Mouse (Mus musculus) embryonic facial prominence, embryonic 15.5 days (tissue): Measurements from ENCODE around the gene Ank2. TPM values are rescaled to one million over a fixed set of nuclear protein-coding genes. Genes with fewer than 3 reads are reported as not detected.

ENCODE experiments used
- ATAC-seq: fragments of 200-750 bp; cut with Nextera tagmentation; 2 replicates; pipeline ENCODE4 v1.8.0; 2017; ENCODE audit warnings: low read depth, moderate TSS enrichment; ENCODE audit not compliant: insufficient number of reproducible peaks, low FRiP score, low TSS enrichment
- H3K27ac ChIP-seq: fragments of 300-500 bp; sonication (generic); replicated peaks from 2 replicates; pipeline ENCODE4 v1.5.1; 2015; ENCODE audit warnings: mild to moderate bottlenecking, inconsistent platforms
- H3K27me3 ChIP-seq: fragments of 300-500 bp; sonication (generic); 2 replicates; pipeline ENCODE4 v1.6.1; 2015; ENCODE audit warnings: inconsistent platforms
- H3K36me3 ChIP-seq: fragments of 300-500 bp; sonication (generic); 2 replicates; pipeline ENCODE4 v1.6.1; 2015; ENCODE audit warnings: mild to moderate bottlenecking, inconsistent platforms
- H3K4me1 ChIP-seq: fragments of 300-500 bp; sonication (generic); 2 replicates; pipeline ENCODE4 v1.6.1; 2015; ENCODE audit warnings: inconsistent platforms
- H3K4me2 ChIP-seq: fragments of 300-500 bp; sonication (generic); replicated peaks from 2 replicates; pipeline ENCODE4 v1.6.1; 2015; ENCODE audit warnings: mild to moderate bottlenecking, inconsistent platforms
- H3K4me3 ChIP-seq: fragments of 300-500 bp; sonication (generic); replicated peaks from 2 replicates; pipeline ENCODE4 v1.5.1; 2015; ENCODE audit warnings: mild to moderate bottlenecking, inconsistent platforms
- H3K9ac ChIP-seq: fragments of 300-500 bp; sonication (generic); 2 replicates; pipeline ENCODE4 v1.6.1; 2015; ENCODE audit warnings: inconsistent platforms
- H3K9me3 ChIP-seq: fragments of 300-500 bp; sonication (generic); replicated peaks from 2 replicates; pipeline ENCODE4 v1.6.1; 2016; ENCODE audit warnings: inconsistent platforms
- WGBS: fragments of 180-500 bp; shearing (Covaris S2); methylation state at CpG from one replicate; pipeline ENCODE4 v1.1.7; 2015; 5-methylcytosine and 5-hydroxymethylcytosine counted together
- polyA plus RNA-seq: library from polyadenylated mRNA; unstranded; fragments of >200 nt; fragmentation: Nextera tagmentation; extraction: Ambion mirVana; gene quantifications from 2 replicates; pipeline ENCODE4 v1.2.1, GENCODE M21; 2015

Ank2 gene
- polyA plus RNA-seq, 1 experiment from 2014 or later, result 32.4 TPM

DNA sequence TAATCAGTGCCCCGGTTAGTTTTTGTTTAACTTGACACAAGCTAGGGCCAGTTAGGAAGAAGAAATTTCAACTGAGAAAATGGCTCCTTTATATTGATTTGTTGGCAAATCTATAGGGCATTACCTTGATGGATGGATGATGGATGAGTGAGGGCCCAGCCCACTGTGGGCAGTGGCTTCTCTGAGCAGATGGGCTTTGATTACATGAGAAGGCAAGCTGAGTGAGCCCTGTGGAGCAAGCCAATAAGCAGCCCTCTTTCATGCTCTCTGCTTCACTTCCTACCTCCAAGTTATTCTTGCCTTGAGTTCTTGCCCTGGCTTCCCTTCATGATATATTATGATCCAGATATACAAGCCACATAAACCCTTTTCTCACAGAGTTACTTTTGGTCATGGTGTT lies 401.4 kb downstream of the Ank2 start:
- H3K27ac ChIP-seq, result no peak overlapping the region
- no peak overlapping the region for H3K9ac ChIP-seq
- H3K4me3 ChIP-seq, result no peak overlapping the region
- ATAC-seq, result no peak
- no peaks in the 10 kb centered on the region for H3K27me3 ChIP-seq
- no peak overlapping the region for H3K4me2 ChIP-seq
- H3K36me3 ChIP-seq, result no peaks in the 10 kb centered on the region
- H3K9me3 ChIP-seq, result no peaks in the 10 kb centered on the region
- WGBS, result 91% methylated on average over 1 of the region's 1 CpGs
- H3K4me1 ChIP-seq, result no peaks in the 10 kb centered on the region

DNA sequence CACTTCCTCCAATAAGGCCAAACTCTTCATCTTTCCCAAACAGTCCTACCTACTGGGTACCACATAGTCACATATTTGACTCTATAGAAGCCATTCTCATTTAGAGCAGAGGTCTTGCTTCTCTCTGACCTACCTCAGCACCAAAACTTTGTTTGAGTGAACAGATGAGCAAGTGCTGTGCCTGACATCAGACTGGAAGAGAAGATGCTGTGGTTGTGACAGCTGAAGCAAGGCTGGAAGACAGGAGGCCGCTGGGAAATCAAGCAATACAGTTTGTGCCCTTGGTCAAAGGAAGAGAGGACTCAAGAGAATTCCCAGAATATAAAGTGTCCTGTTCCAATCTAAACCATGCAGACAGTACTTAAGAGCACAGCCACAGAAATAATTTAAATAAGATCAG lies 402.0 kb downstream of the Ank2 start:
- no peak overlapping the region for H3K9ac ChIP-seq
- H3K27me3 ChIP-seq, result no peaks in the 10 kb centered on the region
- ATAC-seq, result no peak
- H3K4me2 ChIP-seq, result no peak overlapping the region
- H3K27ac ChIP-seq, result no peak overlapping the region
- H3K36me3 ChIP-seq, result no peaks in the 10 kb centered on the region
- H3K4me1 ChIP-seq, result no peaks in the 10 kb centered on the region
- H3K9me3 ChIP-seq, result no peaks in the 10 kb centered on the region
- no peak overlapping the region for H3K4me3 ChIP-seq
- 84% methylated on average over 1 of the region's 1 CpGs for WGBS

GRCm38 (mm10) chr3:127093631-127094030 lies 405.5 kb downstream of the Ank2 start:
- Histone ChIP-seq H3K27me3 (no peaks in the 10 kb centered on the region), H3K36me3 (no peaks in the 10 kb centered on the region), H3K9ac (no peak overlapping the region), H3K9me3 (no peaks in the 10 kb centered on the region), H3K27ac (no peak overlapping the region), H3K4me3 (no peak overlapping the region), H3K4me2 (no peak overlapping the region), H3K4me1 (no peaks in the 10 kb centered on the region)
- 87% methylated on average over 4 of the region's 4 CpGs for WGBS
- no peak for ATAC-seq

GRCm38 (mm10) chr3:127087574-127087973 lies 411.6 kb downstream of the Ank2 start:
- no peak for ATAC-seq

GRCm38 (mm10) chr3:127086834-127087506 lies 412.2 kb downstream of the Ank2 start:
- H3K9ac ChIP-seq, result no peak overlapping the region
- 60% methylated on average over 3 of the region's 3 CpGs for WGBS
- H3K4me1 ChIP-seq, result no peaks in the 10 kb centered on the region
- no peak overlapping the region for H3K27ac ChIP-seq
- ATAC-seq, result no peak
- H3K36me3 ChIP-seq, result no peaks in the 10 kb centered on the region
- no peaks in the 10 kb centered on the region for H3K27me3 ChIP-seq
- no peak overlapping the region for H3K4me2 ChIP-seq
- H3K9me3 ChIP-seq, result no peaks in the 10 kb centered on the region
- no peak overlapping the region for H3K4me3 ChIP-seq

More at GRCm38 (mm10) chr3:127087574-127087973, 411.6 kb downstream of the Ank2 start:
- H3K4me3 ChIP-seq, result no peak overlapping the region
- H3K4me1 ChIP-seq, result no peaks in the 10 kb centered on the region
- WGBS, result 88% methylated on average over 1 of the region's 1 CpGs
- H3K9ac ChIP-seq, result no peak overlapping the region
- H3K4me2 ChIP-seq, result no peak overlapping the region
- H3K27ac ChIP-seq, result no peak overlapping the region
- no peaks in the 10 kb centered on the region for H3K27me3 ChIP-seq
- H3K9me3 ChIP-seq, result no peaks in the 10 kb centered on the region
- no peaks in the 10 kb centered on the region for H3K36me3 ChIP-seq

GRCm38 (mm10) chr3:127077369-127077768 lies 421.8 kb downstream of the Ank2 start:
- H3K4me3 ChIP-seq, result no peak overlapping the region
- no peak overlapping the region for H3K9ac ChIP-seq
- WGBS, result 90% methylated on average over 5 of the region's 5 CpGs
- H3K36me3 ChIP-seq, result no peaks in the 10 kb centered on the region
- H3K4me2 ChIP-seq, result no peak overlapping the region
- no peak overlapping the region for H3K27ac ChIP-seq
- H3K9me3 ChIP-seq, result no peaks in the 10 kb centered on the region
- H3K27me3 ChIP-seq, result no peaks in the 10 kb centered on the region
- H3K4me1 ChIP-seq, result 0 out of 2 replicates have a peak, but pooled peaks cover 3% of the 10 kb centered on the region
- no peak for ATAC-seq

DNA sequence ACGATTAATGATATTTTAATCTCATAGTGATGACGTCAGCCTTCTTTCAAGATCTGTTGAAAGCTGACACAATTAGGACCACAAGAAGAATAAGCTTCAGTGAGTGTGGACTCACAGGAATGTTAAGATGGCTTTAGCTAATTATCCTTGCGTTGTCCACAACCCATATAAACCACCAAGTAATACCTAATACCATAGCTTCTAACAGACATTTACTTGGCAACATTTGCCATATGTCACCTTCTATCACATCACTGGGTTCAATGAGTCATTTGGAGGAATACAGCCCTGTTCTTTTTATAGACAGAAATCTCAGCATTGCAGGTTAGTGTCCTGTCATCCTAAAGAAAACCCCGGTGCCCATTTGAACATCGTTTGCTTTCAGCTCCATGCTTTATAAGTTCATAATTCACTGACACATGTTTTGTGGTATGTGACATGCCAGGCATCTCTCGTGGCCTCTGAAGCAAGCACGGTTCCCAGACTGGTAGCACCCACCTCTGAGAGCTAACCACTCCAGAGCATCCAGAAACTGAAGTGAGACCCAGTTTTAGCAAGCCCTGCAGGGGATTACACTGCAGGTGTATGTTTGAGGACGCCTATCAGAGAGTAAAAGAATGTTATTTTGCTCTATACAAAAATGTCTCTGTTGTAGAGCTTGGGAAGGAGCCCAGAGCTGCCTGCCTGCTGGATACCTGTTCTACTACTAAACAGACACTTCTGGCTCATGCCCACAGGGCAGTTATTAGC lies 423.4 kb downstream of the Ank2 start:
- Histone ChIP-seq H3K36me3 (no peaks in the 10 kb centered on the region), H3K4me1 (0 out of 2 replicates have a peak, but pooled peaks cover 3% of the 10 kb centered on the region), H3K27me3 (no peaks in the 10 kb centered on the region), H3K27ac (no peak overlapping the region), H3K4me3 (no peak overlapping the region), H3K9me3 (no peaks in the 10 kb centered on the region), H3K4me2 (no peak overlapping the region), H3K9ac (no peak overlapping the region)
- WGBS, result 57% methylated on average over 8 of the region's 8 CpGs
- no peak for ATAC-seq

GRCm38 (mm10) chr3:127071471-127071870 lies 427.7 kb downstream of the Ank2 start:
- Histone ChIP-seq H3K27ac (no peak overlapping the region), H3K4me1 (0 out of 2 replicates have a peak, but pooled peaks cover 3% of the 10 kb centered on the region), H3K9me3 (no peaks in the 10 kb centered on the region), H3K9ac (no peak overlapping the region), H3K4me3 (no peak overlapping the region), H3K36me3 (no peaks in the 10 kb centered on the region), H3K27me3 (no peaks in the 10 kb centered on the region), H3K4me2 (no peak overlapping the region)
- no peak for ATAC-seq
- 53% methylated on average over 1 of the region's 1 CpGs for WGBS

DNA sequence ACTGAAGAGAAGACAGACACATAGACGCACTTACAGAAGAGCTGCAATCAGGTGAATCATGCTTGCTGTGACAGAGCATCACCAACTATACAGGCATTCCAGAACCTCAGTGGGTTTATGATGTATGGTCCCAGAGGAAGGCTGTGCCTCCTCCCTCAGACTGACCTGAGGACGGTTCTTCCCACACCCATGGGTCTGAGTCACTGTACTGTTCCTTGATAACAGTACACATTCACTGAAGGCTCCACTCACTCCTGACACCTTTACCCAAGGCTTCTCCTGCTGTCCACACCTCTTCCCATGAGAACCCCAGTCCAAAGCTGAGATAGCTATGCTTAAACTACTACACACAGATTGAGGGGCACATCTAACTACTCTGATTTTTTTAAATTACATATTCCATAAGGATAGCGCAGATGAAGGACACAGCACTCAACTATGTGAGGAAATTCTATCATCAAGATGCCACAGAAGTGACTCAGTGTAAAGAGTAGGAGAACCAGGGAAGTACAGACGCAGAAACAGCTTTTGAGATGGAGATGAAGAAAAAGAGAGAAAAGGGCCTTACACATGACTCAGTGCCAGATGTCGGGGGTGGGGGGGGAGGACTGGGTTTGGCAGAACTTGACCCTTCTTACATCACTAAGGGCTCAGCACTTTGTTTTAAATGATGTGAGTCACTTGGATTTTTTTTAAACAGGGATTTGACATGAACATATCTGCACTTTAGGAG lies 435.3 kb downstream of the Ank2 start:
- 86% methylated on average over 5 of the region's 5 CpGs for WGBS
- Histone ChIP-seq H3K27ac (no peak overlapping the region), H3K9ac (no peak overlapping the region), H3K36me3 (no peaks in the 10 kb centered on the region), H3K4me3 (no peak overlapping the region), H3K27me3 (no peaks in the 10 kb centered on the region), H3K9me3 (no peaks in the 10 kb centered on the region), H3K4me2 (no peak overlapping the region), H3K4me1 (no peaks in the 10 kb centered on the region)
- no peak for ATAC-seq

GRCm38 (mm10) chr3:127059671-127060070 lies 439.5 kb downstream of the Ank2 start:
- WGBS, result 89% methylated on average over 4 of the region's 4 CpGs
- no peak overlapping the region for H3K27ac ChIP-seq

DNA sequence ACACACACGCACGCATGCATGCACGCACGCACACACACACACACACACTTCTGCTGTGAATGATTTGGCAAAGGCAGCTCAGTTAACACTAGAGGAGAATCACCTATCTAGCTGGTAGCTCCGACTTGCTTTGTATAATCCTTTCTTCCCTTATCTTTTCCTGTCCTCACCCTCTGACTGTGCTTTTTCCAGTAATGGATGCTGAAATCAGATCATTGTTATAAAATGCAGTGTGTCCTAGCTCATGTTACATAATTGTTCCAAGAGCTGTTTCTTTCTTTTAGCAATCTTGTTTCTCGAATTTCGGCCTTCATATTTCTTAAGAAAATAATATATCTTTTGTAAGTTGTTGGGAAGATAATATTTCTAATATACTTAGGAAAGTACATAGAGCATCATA lies 457.9 kb downstream of the Ank2 start:
- no peak overlapping the region for H3K4me2 ChIP-seq
- H3K27me3 ChIP-seq, result no peaks in the 10 kb centered on the region
- H3K4me3 ChIP-seq, result no peak overlapping the region
- no peaks in the 10 kb centered on the region for H3K9me3 ChIP-seq
- WGBS, result 85% methylated on average over 7 of the region's 7 CpGs
- H3K4me1 ChIP-seq, result no peaks in the 10 kb centered on the region
- no peak overlapping the region for H3K27ac ChIP-seq
- ATAC-seq, result no peak
- H3K36me3 ChIP-seq, result no peaks in the 10 kb centered on the region
- no peak overlapping the region for H3K9ac ChIP-seq

More at GRCm38 (mm10) chr3:127059671-127060070, 439.5 kb downstream of the Ank2 start:
- Histone ChIP-seq H3K36me3 (no peaks in the 10 kb centered on the region), H3K9ac (no peak overlapping the region), H3K4me2 (no peak overlapping the region), H3K4me1 (no peaks in the 10 kb centered on the region), H3K9me3 (no peaks in the 10 kb centered on the region), H3K4me3 (no peak overlapping the region), H3K27me3 (no peaks in the 10 kb centered on the region)
- no peak for ATAC-seq
